Mouse (Mus musculus) bone marrow macrophage, adult 2 months (primary cell): ENCODE results near the gene Gimap7. TPM values are rescaled to one million over a fixed set of nuclear protein-coding genes. Genes with fewer than 3 reads are reported as not detected.
"Not testable (repeated sequence)": the region's sequence is repeated elsewhere in the genome, so short reads cannot be mapped to it uniquely, and the experiment has no call there.

Experiments
- H3K27ac ChIP-seq: 2 replicates; pipeline ENCODE4 v1.5.1; 2012; ENCODE audit warnings: low read depth, low read length; ENCODE audit not compliant: insufficient read depth
- H3K4me1 ChIP-seq: 2 replicates; pipeline ENCODE4 v1.6.1; 2012; ENCODE audit warnings: low read length; ENCODE audit not compliant: control insufficient read depth, insufficient read depth
- H3K4me3 ChIP-seq: 2 replicates; pipeline ENCODE4 v1.5.1; 2012; ENCODE audit warnings: mild to moderate bottlenecking, low read length, moderate library complexity; ENCODE audit not compliant: insufficient read depth
- CTCF ChIP-seq: IDR thresholded peaks from 2 replicates; pipeline ENCODE4 v1.5.1; 2012; ENCODE audit warnings: low read depth, mild to moderate bottlenecking, low read length, moderate library complexity
- POLR2A ChIP-seq: IDR thresholded peaks from 2 replicates; pipeline ENCODE4 v1.6.1; 2012; ENCODE audit warnings: mild to moderate bottlenecking, low read depth, low read length, borderline replicate concordance
- polyA plus RNA-seq: library from polyadenylated mRNA; stranded (reverse); fragments of >200 nt; gene quantifications from 2 replicates; pipeline ENCODE4 v1.2.4, GENCODE M21; 2012; ENCODE audit not compliant: missing spikeins, insufficient read depth, insufficient read length

The Gimap7 gene
- polyA plus RNA-seq, 1 experiment = not detected

DNA sequence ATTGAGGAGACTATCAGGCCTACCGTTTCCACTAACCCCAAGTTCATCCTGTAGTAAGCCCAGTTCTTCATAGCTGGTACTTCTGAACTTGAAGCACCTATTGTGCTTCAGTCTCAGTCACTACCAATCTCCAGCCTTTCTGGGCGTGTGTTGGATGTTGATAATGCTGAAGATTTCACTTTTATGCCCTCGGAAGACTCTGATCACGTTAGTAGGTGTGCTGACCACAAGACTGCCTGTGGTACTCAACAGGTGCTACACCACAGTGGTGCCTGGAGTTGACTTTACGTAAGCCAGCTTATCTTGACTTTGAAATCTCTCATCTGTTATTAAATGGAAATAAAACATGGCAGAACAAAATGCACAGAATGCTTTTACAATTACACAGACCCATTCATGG, 38.0 kb upstream of the Gimap7 start:
- H3K27ac ChIP-seq = no peak overlapping the region
- TF ChIP-seq CTCF (no peak), POLR2A (no peak)
- H3K4me3 ChIP-seq = no peak overlapping the region
- H3K4me1 ChIP-seq = 0 out of 2 replicates have a peak, but pooled peaks cover 3% of the 10 kb centered on the region

DNA sequence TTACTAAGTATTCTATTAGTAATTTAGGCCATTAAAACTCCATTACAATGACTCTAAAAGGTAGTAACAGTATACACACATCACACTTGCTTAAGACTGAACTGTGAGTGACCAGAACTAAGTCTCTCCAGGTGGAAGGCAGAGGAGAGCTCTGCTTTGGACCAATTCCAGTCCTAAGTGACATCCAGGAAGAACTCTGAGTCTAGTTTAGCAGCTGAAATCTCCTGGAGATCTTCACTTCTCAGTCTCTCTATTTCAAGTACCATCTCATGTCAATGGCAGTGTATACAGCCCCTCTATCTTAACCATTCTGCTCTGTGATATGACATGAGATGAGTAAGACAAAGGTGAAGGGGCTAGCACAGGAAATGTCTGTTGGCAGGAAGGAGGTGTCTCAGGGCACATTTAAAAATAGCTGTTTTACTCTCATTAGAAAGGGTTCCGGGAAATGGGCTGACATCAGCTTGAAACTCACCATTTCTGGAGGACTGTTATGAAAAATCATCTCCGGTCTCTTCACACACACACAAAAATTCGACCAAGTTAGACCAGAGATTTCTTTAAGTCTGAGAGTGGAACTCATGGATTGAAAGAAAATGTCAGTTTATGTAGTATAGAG, 36.8 kb upstream of the Gimap7 start:
- TF ChIP-seq CTCF = no peak
- no peak for TF ChIP-seq POLR2A
- H3K4me3 ChIP-seq = no peak overlapping the region
- peaks cover under 1% of the 10 kb centered on the region for H3K4me1 ChIP-seq
- H3K27ac ChIP-seq = no peak overlapping the region

- H3K27ac ChIP-seq = no peak overlapping the region
- TF ChIP-seq CTCF = no peak
- no peak for TF ChIP-seq POLR2A
- H3K4me1 ChIP-seq = peaks cover 6% of the 10 kb centered on the region
- H3K4me3 ChIP-seq = no peak overlapping the region
Measured at GRCm38 (mm10) chr6:48682271-48682670, 36.1 kb upstream of the Gimap7 start.

GRCm38 (mm10) chr6:48683263-48683821, 35.1 kb upstream of the Gimap7 start:
- H3K4me1 ChIP-seq, H3K27ac ChIP-seq, H3K4me3 ChIP-seq: not testable (repeated sequence)

GRCm38 (mm10) chr6:48684319-48684718, 34.1 kb upstream of the Gimap7 start, which contains the start of gene Gimap4:
Gimap4 (plus strand) TSS chr6:48684549.
- Histone ChIP-seq H3K4me3 (no peak within 1 kb of the TSS), H3K27ac (no peak within 1 kb of the TSS), H3K4me1 (peaks cover 8% of the 10 kb centered on the region)
- TF ChIP-seq POLR2A = no peak
- no peak for TF ChIP-seq CTCF

DNA sequence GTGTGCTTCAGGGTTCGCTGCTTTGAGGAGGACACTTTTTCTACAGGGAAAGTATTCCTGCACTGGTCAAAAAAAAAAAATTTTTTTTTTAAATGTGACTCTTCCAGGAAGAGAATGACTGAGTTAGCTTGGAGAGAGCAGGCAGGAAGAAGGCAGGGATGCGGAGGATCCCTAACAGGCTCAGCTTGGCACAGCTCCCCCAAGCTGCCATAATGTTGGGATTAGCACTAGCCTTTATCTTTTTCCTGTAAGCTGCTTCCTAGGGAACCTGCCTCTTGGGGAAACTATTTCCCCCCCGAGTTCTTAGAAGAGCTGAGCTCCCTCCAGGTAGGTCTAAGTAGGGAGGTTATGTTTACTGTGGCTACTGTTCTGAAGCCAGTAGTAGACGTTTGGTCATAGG, 33.6 kb upstream of the Gimap7 start:
- H3K4me3 ChIP-seq = no peak overlapping the region
- TF ChIP-seq POLR2A (no peak), CTCF (no peak)
- H3K27ac ChIP-seq = no peak overlapping the region
- peaks cover 8% of the 10 kb centered on the region for H3K4me1 ChIP-seq

GRCm38 (mm10) chr6:48685251-48685650, 33.2 kb upstream of the Gimap7 start:
- TF ChIP-seq CTCF = no peak
- TF ChIP-seq POLR2A = no peak
- Histone ChIP-seq H3K4me3 (no peak overlapping the region), H3K27ac (no peak overlapping the region), H3K4me1 (peaks cover 8% of the 10 kb centered on the region)

GRCm38 (mm10) chr6:48685694-48686665, 32.4 kb upstream of the Gimap7 start:
- peaks cover 8% of the 10 kb centered on the region for H3K4me1 ChIP-seq
- H3K4me3 ChIP-seq = no peak overlapping the region
- TF ChIP-seq CTCF (no peak), POLR2A (no peak)
- H3K27ac ChIP-seq = no peak overlapping the region

DNA sequence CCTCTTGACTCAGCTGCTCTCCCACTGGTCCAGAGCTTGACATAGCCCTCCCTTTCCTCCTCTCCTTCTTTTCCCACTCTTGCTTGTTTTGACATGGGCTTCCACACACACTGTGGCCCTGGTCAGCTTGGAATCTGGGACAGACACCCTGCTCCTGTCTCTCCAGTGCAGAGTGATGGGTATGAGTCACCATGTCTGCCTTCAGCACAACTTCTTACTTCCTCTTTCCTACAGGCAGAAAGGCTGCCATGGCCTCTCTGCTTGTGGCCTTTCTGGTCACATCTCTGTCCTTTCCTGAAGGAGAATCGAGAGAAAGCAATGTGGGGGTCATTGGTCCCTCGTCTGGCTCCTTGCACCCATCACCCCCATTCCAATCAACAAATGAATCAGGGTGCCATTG, 31.3 kb upstream of the Gimap7 start:
- peaks cover 8% of the 10 kb centered on the region for H3K4me1 ChIP-seq
- TF ChIP-seq CTCF (no peak), POLR2A (no peak)
- H3K4me3 ChIP-seq = no peak overlapping the region
- H3K27ac ChIP-seq = no peak overlapping the region

DNA sequence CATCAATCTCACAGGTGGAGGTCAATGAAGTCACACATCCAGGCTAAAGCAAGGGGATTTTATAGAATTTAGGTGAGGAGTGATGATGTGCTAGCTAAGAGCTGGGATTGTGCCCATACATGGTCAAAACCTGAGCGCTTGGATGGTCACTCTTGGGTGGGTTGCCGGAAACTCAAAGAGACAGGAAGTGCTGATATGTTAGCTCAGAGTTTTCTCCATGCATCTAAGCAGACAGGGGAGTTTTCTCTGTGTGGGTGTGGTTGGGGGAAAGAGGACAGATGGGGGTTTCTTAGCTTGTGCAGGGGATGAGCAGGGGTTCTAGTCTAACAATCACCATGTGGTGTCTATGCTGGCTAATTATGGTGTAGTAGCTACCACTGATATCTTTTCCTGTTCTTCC, 29.1 kb upstream of the Gimap7 start:
- Histone ChIP-seq H3K4me3 (no peak overlapping the region), H3K27ac (no peak overlapping the region), H3K4me1 (peaks cover 8% of the 10 kb centered on the region)
- TF ChIP-seq POLR2A = no peak
